Mouse (Mus musculus): ENCODE measurements around the gene Frmd6. TPM values are rescaled to one million over a fixed set of nuclear protein-coding genes. Genes with fewer than 3 reads are reported as not detected.
A peak's percentile ranks its signal among the peaks of the same experiment; 100 is the strongest.

Frmd6 gene
- 10 to 100 TPM; 44.5 to 51.4 TPM for total RNA-seq (2021)

- intact Hi-C loops (cut with DNase I): loop anchor here (1.0 to 5.0 kb wide), 2 partner anchors 57 to 85 kb away; no protein-coding TSS in a partner anchor
- DNase-seq: peak; percentile 94 to 95
Measured at GRCm38 (mm10) chr12:70824729-70825650, at the start of gene Frmd6. Gene Frmd6, plus strand, starts transcription at chr12:70825514.

GRCm38 (mm10) chr12:70775609-70776008 lies 49.7 kb upstream of the Frmd6 start:
- intact Hi-C loops (cut with DNase I): no loop called here

GRCm38 (mm10) chr12:70776683-70777082 lies 48.6 kb upstream of the Frmd6 start:
- no peak for DNase-seq
- intact Hi-C loops (cut with DNase I): no loop called here

More at GRCm38 (mm10) chr12:70775609-70776008, 49.7 kb upstream of the Frmd6 start:
- DNase-seq: no peak

- intact Hi-C loops (cut with DNase I): no loop called here
Measured at GRCm38 (mm10) chr12:70777466-70777865, 47.8 kb upstream of the Frmd6 start.

GRCm38 (mm10) chr12:70777866-70778265 lies 47.4 kb upstream of the Frmd6 start:
- intact Hi-C loops (cut with DNase I): no loop called here
- peak in 1 of 2 experiments; percentile 49 for DNase-seq

More at GRCm38 (mm10) chr12:70777466-70777865, 47.8 kb upstream of the Frmd6 start:
- no peak for DNase-seq

GRCm38 (mm10) chr12:70778271-70778670 lies 47.0 kb upstream of the Frmd6 start:
- intact Hi-C loops (cut with DNase I): no loop called here
- no peak for DNase-seq

GRCm38 (mm10) chr12:70778724-70779123 lies 46.6 kb upstream of the Frmd6 start:
- DNase-seq: no peak
- intact Hi-C loops (cut with DNase I): no loop called here

GRCm38 (mm10) chr12:70783049-70783448 lies 42.3 kb upstream of the Frmd6 start:
- DNase-seq: no peak
- intact Hi-C loops (cut with DNase I): no loop called here

- no peak for DNase-seq
- intact Hi-C loops (cut with DNase I): no loop called here
Measured at GRCm38 (mm10) chr12:70783475-70784239, 41.7 kb upstream of the Frmd6 start.

- intact Hi-C loops (cut with DNase I): no loop called here
- no peak for DNase-seq
Measured at GRCm38 (mm10) chr12:70784240-70784705, 41.0 kb upstream of the Frmd6 start.

GRCm38 (mm10) chr12:70789341-70789740 lies 36.0 kb upstream of the Frmd6 start:
- intact Hi-C loops (cut with DNase I): no loop called here
- DNase-seq: peak in 1 of 2 experiments; percentile 39

- DNase-seq: no peak
- intact Hi-C loops (cut with DNase I): no loop called here
Measured at GRCm38 (mm10) chr12:70793291-70793690, 32.0 kb upstream of the Frmd6 start.

- intact Hi-C loops (cut with DNase I): no loop called here
- peak in 1 of 2 experiments; percentile 21 for DNase-seq
Measured at GRCm38 (mm10) chr12:70794543-70795388, 30.5 kb upstream of the Frmd6 start.

GRCm38 (mm10) chr12:70795389-70795711 lies 30.0 kb upstream of the Frmd6 start:
- intact Hi-C loops (cut with DNase I): no loop called here
- DNase-seq: no peak

- DNase-seq: peak in 1 of 2 experiments; percentile 31
- intact Hi-C loops (cut with DNase I): no loop called here
Measured at GRCm38 (mm10) chr12:70798496-70798895, 26.8 kb upstream of the Frmd6 start.

- DNase-seq: peak; percentile 51 to 64
- intact Hi-C loops (cut with DNase I): no loop called here
Measured at GRCm38 (mm10) chr12:70799231-70800002, 25.9 kb upstream of the Frmd6 start.

- intact Hi-C loops (cut with DNase I): no loop called here
- DNase-seq: peak in 1 of 2 experiments; percentile 46
Measured at GRCm38 (mm10) chr12:70800086-70800485, 25.2 kb upstream of the Frmd6 start.

GRCm38 (mm10) chr12:70801361-70801760 lies 24.0 kb upstream of the Frmd6 start:
- intact Hi-C loops (cut with DNase I): no loop called here
- DNase-seq: peak in 1 of 2 experiments; percentile 34

- intact Hi-C loops (cut with DNase I): no loop called here
- no peak for DNase-seq
Measured at GRCm38 (mm10) chr12:70803494-70803893, 21.8 kb upstream of the Frmd6 start.

- DNase-seq: no peak
- intact Hi-C loops (cut with DNase I): no loop called here
Measured at GRCm38 (mm10) chr12:70804989-70805388, 20.3 kb upstream of the Frmd6 start.
